Mouse (Mus musculus) CH12.LX (cell line): ENCODE data around the gene Tyk2. TPM values are rescaled to one million over a fixed set of nuclear protein-coding genes. Genes with fewer than 3 reads are reported as not detected.

Experiments used
- DNase-seq: peaks from one replicate; pipeline ENCODE4 v3.0.0-alpha.2; 2013; ENCODE audit errors: extremely low read depth
- H3K27ac ChIP-seq: 2 replicates; pipeline ENCODE4 v1.5.1; 2012; ENCODE audit warnings: low read depth, mild to moderate bottlenecking, control low read depth, moderate library complexity; ENCODE audit not compliant: insufficient read depth
- H3K27me3 ChIP-seq: replicated peaks from 2 replicates; pipeline ENCODE3; 2012; ENCODE audit warnings: inconsistent platforms
- H3K36me3 ChIP-seq, 2 experiments: replicated peaks in 1 of 2; 2 replicates each; pipeline versions ENCODE3 to v1.6.1; 2012; ENCODE audit warnings: inconsistent platforms in 1 of 2, low read length in 1 of 2, mild to moderate bottlenecking in 1 of 2, mixed read lengths in 1 of 2, moderate library complexity in 1 of 2; ENCODE audit not compliant: control insufficient read depth in 1 of 2, insufficient read depth in 1 of 2
- H3K4me1 ChIP-seq, 2 experiments: 2 replicates each; pipeline ENCODE4 v1.6.1; 2012; ENCODE audit warnings: inconsistent platforms in 1 of 2, moderate library complexity in 1 of 2; ENCODE audit not compliant: insufficient read depth in 2 of 2, control insufficient read depth in 1 of 2
- H3K4me2 ChIP-seq: 2 replicates; pipeline ENCODE4 v1.6.1; 2012; ENCODE audit warnings: low read depth, mild to moderate bottlenecking, control low read depth; ENCODE audit not compliant: poor library complexity, insufficient read depth, severe bottlenecking
- H3K4me3 ChIP-seq, 3 experiments: fragments of 150-350 bp in 1 of 3; sonication (generic) in 1 of 3; replicated peaks in 1 of 3; 2 replicates each; pipeline versions ENCODE3 to v1.5.1; 2011 to 2012; ENCODE audit warnings: low read depth in 2 of 3, low read length in 2 of 3, mild to moderate bottlenecking in 2 of 3, moderate library complexity in 2 of 3, control low read depth in 1 of 3, improper control_type of control experiment in 1 of 3, inconsistent platforms in 1 of 3, mixed read lengths in 1 of 3; ENCODE audit not compliant: poor library complexity in 1 of 3
- H3K79me2 ChIP-seq: replicated peaks from 2 replicates; pipeline ENCODE4 v1.6.1; 2012; ENCODE audit warnings: mild to moderate bottlenecking, moderate library complexity; ENCODE audit not compliant: control insufficient read depth, poor library complexity, insufficient read depth, severe bottlenecking; ENCODE audit errors: extremely low read depth
- H3K9ac ChIP-seq: 2 replicates; pipeline ENCODE4 v1.6.1; 2012; ENCODE audit warnings: low read depth, mild to moderate bottlenecking, control low read depth, moderate library complexity; ENCODE audit not compliant: insufficient read depth
- H3K9me3 ChIP-seq: replicated peaks from 2 replicates; pipeline ENCODE3; 2012; ENCODE audit warnings: low read length, inconsistent platforms, mixed read lengths
- CHD2 ChIP-seq: IDR thresholded peaks from 2 replicates; pipeline ENCODE4 v1.6.1; 2011; ENCODE audit warnings: low read length, improper control_type of control experiment
- HCFC1 ChIP-seq: IDR thresholded peaks from 2 replicates; pipeline ENCODE4 v1.6.1; 2012; ENCODE audit warnings: low read depth, mild to moderate bottlenecking, inconsistent platforms, low read length, improper control_type of control experiment
- IRF4 ChIP-seq: IDR thresholded peaks from 2 replicates; pipeline ENCODE4 v1.6.1; 2014; ENCODE audit warnings: low read depth, mild to moderate bottlenecking, inconsistent platforms, low read length, improper control_type of control experiment
- JUN ChIP-seq: IDR thresholded peaks from 2 replicates; pipeline ENCODE4 v1.6.1; 2011; ENCODE audit warnings: low read depth, mild to moderate bottlenecking, low read length, improper control_type of control experiment, moderate library complexity; ENCODE audit not compliant: insufficient read depth
- MEF2A ChIP-seq: IDR thresholded peaks from 2 replicates; pipeline ENCODE4 v1.6.1; 2014; ENCODE audit warnings: low read depth, mild to moderate bottlenecking, inconsistent platforms, low read length, improper control_type of control experiment, borderline replicate concordance
- MXI1 ChIP-seq: IDR thresholded peaks from 2 replicates; pipeline ENCODE4 v1.6.1; 2011; ENCODE audit warnings: mild to moderate bottlenecking, low read depth, low read length, improper control_type of control experiment
- PAX5 ChIP-seq: IDR thresholded peaks from 2 replicates; pipeline ENCODE4 v1.6.1; 2012; ENCODE audit warnings: low read length, inconsistent platforms, mixed read lengths
- TCF12 ChIP-seq: IDR thresholded peaks from 2 replicates; pipeline ENCODE4 v1.6.1; 2014; ENCODE audit warnings: low read depth, mild to moderate bottlenecking, inconsistent platforms, low read length, improper control_type of control experiment
- ZC3H11A ChIP-seq: IDR thresholded peaks from 2 replicates; pipeline ENCODE4 v1.6.1; 2012; ENCODE audit warnings: low read depth, mild to moderate bottlenecking, inconsistent platforms, low read length, improper control_type of control experiment
- ZNF384 ChIP-seq: IDR thresholded peaks from 2 replicates; pipeline ENCODE4 v1.6.1; 2012; ENCODE audit warnings: low read depth, low read length, improper control_type of control experiment, inconsistent platforms
- dilution Hi-C: fragments of 300-500 bp; cut with MboI; formaldehyde crosslinking; loops from 2 replicates; pipeline ENCODE4 v1.14.3; 2020; ENCODE audit warnings: low sequenced_read_pairs; ENCODE audit not compliant: extremely low pct_unique_long_range_greater_than_20kb, extremely low pct_ligation_motif_present
- in situ Hi-C: fragments of 300-500 bp; cut with MboI; formaldehyde crosslinking; loops from 3 replicates; pipeline ENCODE4 v1.14.3; 2019; ENCODE audit warnings: low sequenced_read_pairs, low pct_ligation_motif_present, low pct_unique_long_range_greater_than_20kb, mixed read lengths
- polyA plus RNA-seq: library from polyadenylated mRNA; unstranded; fragments of >175 nt; gene quantifications from 2 replicates; pipeline ENCODE4 v1.2.1, GENCODE M21; 2012; ENCODE audit warnings: low read depth; ENCODE audit not compliant: insufficient read length
- total RNA-seq, 2 experiments: library from RNA; depleted of rRNA; stranded (reverse); fragments of 300-350 nt in 1 of 2; fragments of >200 nt in 1 of 2; gene quantifications; 2 replicates each; pipeline ENCODE4 v1.2.3; 2012 to 2014

Gene Tyk2
- total and polyA plus RNA-seq, 3 experiments = 40.6 to 80.0 (median 49.6) TPM

GRCm38 (mm10) chr9:21145431-21145830 lies 14.4 kb upstream of the Tyk2 start:
- Histone ChIP-seq H3K27ac (no peak overlapping the region), H3K4me1 (peaks cover 9 to 37% of the 10 kb centered on the region in 2 experiments; a peak in 3 of 4 replicates), H3K9ac (no peak overlapping the region), H3K27me3 (no peaks in the 10 kb centered on the region), H3K9me3 (no peaks in the 10 kb centered on the region), H3K4me2 (no peak overlapping the region), H3K36me3 (peaks cover 46 to 78% of the 10 kb centered on the region in 2 experiments), H3K4me3 (no peak overlapping the region), H3K79me2 (peaks cover 64% of the 10 kb centered on the region)
- in situ Hi-C loops = loop anchor here (10.0 kb wide), 2 partner anchors 131 to 261 kb away; partner anchors contain the start of genes Icam1 and Ppan
- no peak for DNase-seq
- TF ChIP-seq IRF4 = no peak
- TF ChIP-seq TCF12 = no peak
- no peak for TF ChIP-seq JUN
- dilution Hi-C loops = no loop called here

GRCm38 (mm10) chr9:21144361-21144760 lies 13.3 kb upstream of the Tyk2 start:
- Histone ChIP-seq H3K4me1 (peaks cover 9 to 37% of the 10 kb centered on the region in 2 experiments; a peak in 3 of 4 replicates), H3K27ac (no peak overlapping the region), H3K9me3 (no peaks in the 10 kb centered on the region), H3K27me3 (no peaks in the 10 kb centered on the region), H3K79me2 (peaks cover 61% of the 10 kb centered on the region), H3K36me3 (peaks cover 57 to 89% of the 10 kb centered on the region in 2 experiments), H3K9ac (no peak overlapping the region), H3K4me3 (no peak overlapping the region), H3K4me2 (no peak overlapping the region)
- TF ChIP-seq JUN (no peak), PAX5 (no peak), ZNF384 (no peak)
- dilution Hi-C loops = no loop called here
- in situ Hi-C loops = loop anchor here (10.0 kb wide), 2 partner anchors 130 to 260 kb away; partner anchors contain the start of genes Icam1 and Ppan
- DNase-seq = no peak

- TF ChIP-seq HCFC1 = no peak
- TF ChIP-seq JUN = no peak
- no peak for TF ChIP-seq CHD2
- TF ChIP-seq MXI1 = no peak
- no peak for TF ChIP-seq ZC3H11A
- no peak for TF ChIP-seq MEF2A
- no peak for TF ChIP-seq IRF4
- Histone ChIP-seq H3K27ac (no peak overlapping the region), H3K27me3 (no peaks in the 10 kb centered on the region), H3K9ac (no peak overlapping the region), H3K4me1 (peaks cover 9 to 41% of the 10 kb centered on the region in 2 experiments), H3K4me3 (no peak overlapping the region), H3K4me2 (no peak overlapping the region), H3K9me3 (no peaks in the 10 kb centered on the region), H3K79me2 (peaks cover 37% of the 10 kb centered on the region), H3K36me3 (peaks cover 75 to 96% of the 10 kb centered on the region in 2 experiments)
- no peak for DNase-seq
- dilution Hi-C loops (no loop called here), in situ Hi-C loops (loop anchor here (10.0 kb wide), 2 partner anchors 127 to 257 kb away; partner anchors contain the start of genes Icam1 and Ppan)
These were observed 10.9 kb upstream of the Tyk2 start for GRCm38 (mm10) chr9:21141922-21142321.
